Mouse (Mus musculus): ENCODE data around the gene Sprr2d. TPM values are rescaled to one million over a fixed set of nuclear protein-coding genes. Genes with fewer than 3 reads are reported as not detected.

The Sprr2d gene
- not detected for total RNA-seq (2023)

GRCm38 (mm10) chr3:92338840-92339239, at the start of gene Sprr2d:
TSS of gene Sprr2d (plus strand) at chr3:92339140.

GRCm38 (mm10) chr3:92316320-92316719, 22.6 kb upstream of the Sprr2d start, which contains the start of gene Sprr2b:
TSS of gene Sprr2b (plus strand) at chr3:92316620.

DNA sequence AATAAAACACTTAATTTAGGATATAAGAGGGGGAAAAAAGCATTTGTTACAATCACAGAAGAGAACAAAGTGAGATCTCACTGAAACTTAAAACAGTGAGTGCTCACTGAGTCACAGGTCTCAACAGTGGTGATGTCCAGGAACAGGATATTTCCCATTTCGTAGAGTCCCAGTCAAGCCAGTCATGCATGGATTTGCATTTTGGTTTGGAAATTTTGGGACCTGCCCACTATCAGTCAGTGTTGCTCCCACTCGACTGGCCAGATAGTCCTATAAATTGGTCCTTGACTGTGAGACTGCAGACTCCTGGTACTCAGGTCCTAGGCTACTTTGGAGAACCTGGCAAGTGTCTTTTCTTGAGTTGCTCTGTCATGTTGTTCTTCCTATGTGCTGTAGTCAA, 12.9 kb downstream of the Sprr2d start, which contains the start of gene Sprr2e:
Gene Sprr2e, plus strand, starts transcription at position 301 of the 400 bp plus-strand sequence.

GRCm38 (mm10) chr3:92364887-92365286, 25.9 kb downstream of the Sprr2d start, which contains the start of gene Sprr2f:
TSS of gene Sprr2f (plus strand) at chr3:92365187.

GRCm38 (mm10) chr3:92385385-92385784, 46.4 kb downstream of the Sprr2d start, which contains the start of gene Sprr2h:
TSS of gene Sprr2h (plus strand) at chr3:92385685.

Other genes starting within 250 kb of the Sprr2d start
- gene Prr9, start 215.2 kb upstream of the Sprr2d start, total RNA-seq (2023): not detected
- gene Lelp1, start 196.4 kb upstream of the Sprr2d start, total RNA-seq (2023): not detected
- gene Sprr2a1, start 123.3 kb upstream of the Sprr2d start, total RNA-seq (2023): not detected
- gene Sprr2a2, start 123.2 kb upstream of the Sprr2d start, total RNA-seq (2023): not detected
- not detected for gene Sprr2a3, start 53.7 kb upstream of the Sprr2d start, total RNA-seq (2023)
- gene Sprr2b, start 22.5 kb upstream of the Sprr2d start, total RNA-seq (2023): not detected
- not detected for gene Sprr2e, start 13.0 kb downstream of the Sprr2d start, total RNA-seq (2023)
- gene Sprr2f, start 26.0 kb downstream of the Sprr2d start, total RNA-seq (2023): not detected
- gene Sprr2h, start 46.5 kb downstream of the Sprr2d start, total RNA-seq (2023): not detected
- gene Sprr2i, start 68.9 kb downstream of the Sprr2d start, total RNA-seq (2023): not detected
- not detected for gene Sprr2j-ps, start 78.9 kb downstream of the Sprr2d start, total RNA-seq (2023)
- 0.76 TPM for gene Gm9774, start 90.3 kb downstream of the Sprr2d start, total RNA-seq (2023)
- gene Sprr2k, start 93.4 kb downstream of the Sprr2d start, total RNA-seq (2023): not detected
- gene Sprr1b, start 99.6 kb downstream of the Sprr2d start, total RNA-seq (2023): not detected
- gene Sprr3, start 119.6 kb downstream of the Sprr2d start, total RNA-seq (2023): not detected
- not detected for gene Sprr1a, start 146.8 kb downstream of the Sprr2d start, total RNA-seq (2023)
- not detected for gene Sprr4, start 161.4 kb downstream of the Sprr2d start, total RNA-seq (2023)
- not detected for gene 2310046K23Rik, start 195.4 kb downstream of the Sprr2d start, total RNA-seq (2023)
- gene Ivl, start 234.6 kb downstream of the Sprr2d start, total RNA-seq (2023): not detected
- gene Smcp, start 249.9 kb downstream of the Sprr2d start, total RNA-seq (2023): not detected